Mouse (Mus musculus): ENCODE measurements around the gene Tfeb. TPM values are rescaled to one million over a fixed set of nuclear protein-coding genes. Genes with fewer than 3 reads are reported as not detected.
A peak's percentile ranks its signal among the peaks of the same experiment; 100 is the strongest.

Gene Tfeb
- polyA plus RNA-seq, 1 experiment, result 8.7 TPM

GRCm38 (mm10) chr17:47780470-47780869 lies 43.6 kb downstream of the Tfeb start:
- H3K27ac ChIP-seq (replicated peaks; ENCODE audit: low read depth, low read length), result no peak overlapping the region
- H3K4me3 ChIP-seq (ENCODE audit: insufficient read depth, low read depth, low read length), result no peak overlapping the region
- peaks cover 25% of the 10 kb centered on the region for H3K4me1 ChIP-seq (ENCODE audit: control insufficient read depth, insufficient read depth, insufficient read length, low read length)

GRCm38 (mm10) chr17:47782486-47782885 lies 45.7 kb downstream of the Tfeb start:
- Histone ChIP-seq H3K4me3 (ENCODE audit: insufficient read depth, low read depth, low read length) (no peak overlapping the region), H3K4me1 (ENCODE audit: control insufficient read depth, insufficient read depth, insufficient read length, low read length) (peaks cover 25% of the 10 kb centered on the region)

GRCm38 (mm10) chr17:47783445-47784223 lies 46.8 kb downstream of the Tfeb start:
- Histone ChIP-seq H3K4me1 (ENCODE audit: control insufficient read depth, insufficient read depth, insufficient read length, low read length) (peaks cover 25% of the 10 kb centered on the region), H3K27ac (replicated peaks; ENCODE audit: low read depth, low read length) (peak overlapping the region; percentile 0; the same call in 1 of the 2 replicates), H3K4me3 (ENCODE audit: insufficient read depth, low read depth, low read length) (no peak overlapping the region)

More at GRCm38 (mm10) chr17:47782486-47782885, 45.7 kb downstream of the Tfeb start:
- no peak overlapping the region for H3K27ac ChIP-seq (replicated peaks; ENCODE audit: low read depth, low read length)

- Histone ChIP-seq H3K27ac (replicated peaks; ENCODE audit: low read depth, low read length) (no peak overlapping the region), H3K4me3 (ENCODE audit: insufficient read depth, low read depth, low read length) (no peak overlapping the region), H3K4me1 (ENCODE audit: control insufficient read depth, insufficient read depth, insufficient read length, low read length) (peaks cover 25% of the 10 kb centered on the region)
Measured at GRCm38 (mm10) chr17:47784411-47784810, 47.6 kb downstream of the Tfeb start.

GRCm38 (mm10) chr17:47787632-47788031 lies 50.8 kb downstream of the Tfeb start:
- Histone ChIP-seq H3K4me1 (ENCODE audit: control insufficient read depth, insufficient read depth, insufficient read length, low read length) (peaks cover 14% of the 10 kb centered on the region), H3K4me3 (ENCODE audit: insufficient read depth, low read depth, low read length) (no peak overlapping the region), H3K27ac (replicated peaks; ENCODE audit: low read depth, low read length) (no peak overlapping the region)

GRCm38 (mm10) chr17:47788306-47788705 lies 51.5 kb downstream of the Tfeb start:
- no peak overlapping the region for H3K4me3 ChIP-seq (ENCODE audit: insufficient read depth, low read depth, low read length)
- H3K4me1 ChIP-seq (ENCODE audit: control insufficient read depth, insufficient read depth, insufficient read length, low read length), result peaks cover 11% of the 10 kb centered on the region; the same call in 1 of the 2 replicates
- H3K27ac ChIP-seq (replicated peaks; ENCODE audit: low read depth, low read length), result no peak overlapping the region

- Histone ChIP-seq H3K27ac (replicated peaks; ENCODE audit: low read depth, low read length) (no peak overlapping the region), H3K4me1 (ENCODE audit: control insufficient read depth, insufficient read depth, insufficient read length, low read length) (peaks cover 6% of the 10 kb centered on the region; the same call in 1 of the 2 replicates), H3K4me3 (ENCODE audit: insufficient read depth, low read depth, low read length) (no peak overlapping the region)
Measured at GRCm38 (mm10) chr17:47788996-47789395, 52.2 kb downstream of the Tfeb start.

- Histone ChIP-seq H3K4me3 (ENCODE audit: insufficient read depth, low read depth, low read length) (no peak overlapping the region), H3K27ac (replicated peaks; ENCODE audit: low read depth, low read length) (no peak overlapping the region), H3K4me1 (ENCODE audit: control insufficient read depth, insufficient read depth, insufficient read length, low read length) (0 out of 2 replicates have a peak, but pooled peaks cover 3% of the 10 kb centered on the region)
Measured at GRCm38 (mm10) chr17:47792098-47792863, 55.5 kb downstream of the Tfeb start.

GRCm38 (mm10) chr17:47793377-47793776 lies 56.5 kb downstream of the Tfeb start:
- Histone ChIP-seq H3K4me3 (ENCODE audit: insufficient read depth, low read depth, low read length) (no peak overlapping the region), H3K4me1 (ENCODE audit: control insufficient read depth, insufficient read depth, insufficient read length, low read length) (0 out of 2 replicates have a peak, but pooled peaks cover 3% of the 10 kb centered on the region), H3K27ac (replicated peaks; ENCODE audit: low read depth, low read length) (peak overlapping the region; percentile 51)

GRCm38 (mm10) chr17:47795446-47795845 lies 58.6 kb downstream of the Tfeb start:
- Histone ChIP-seq H3K4me3 (ENCODE audit: insufficient read depth, low read depth, low read length) (no peak overlapping the region), H3K27ac (replicated peaks; ENCODE audit: low read depth, low read length) (no peak overlapping the region), H3K4me1 (ENCODE audit: control insufficient read depth, insufficient read depth, insufficient read length, low read length) (0 out of 2 replicates have a peak, but pooled peaks cover 3% of the 10 kb centered on the region)

GRCm38 (mm10) chr17:47796156-47796816 lies 59.5 kb downstream of the Tfeb start:
- Histone ChIP-seq H3K4me3 (ENCODE audit: insufficient read depth, low read depth, low read length) (no peak overlapping the region), H3K4me1 (ENCODE audit: control insufficient read depth, insufficient read depth, insufficient read length, low read length) (0 out of 2 replicates have a peak, but pooled peaks cover 3% of the 10 kb centered on the region), H3K27ac (replicated peaks; ENCODE audit: low read depth, low read length) (no peak overlapping the region)

- H3K27ac ChIP-seq (replicated peaks; ENCODE audit: low read depth, low read length), result no peak overlapping the region
- 0 out of 2 replicates have a peak, but pooled peaks cover 3% of the 10 kb centered on the region for H3K4me1 ChIP-seq (ENCODE audit: control insufficient read depth, insufficient read depth, insufficient read length, low read length)
- H3K4me3 ChIP-seq (ENCODE audit: insufficient read depth, low read depth, low read length), result no peak overlapping the region
Measured at GRCm38 (mm10) chr17:47796968-47797367, 60.1 kb downstream of the Tfeb start.

- Histone ChIP-seq H3K4me1 (ENCODE audit: control insufficient read depth, insufficient read depth, insufficient read length, low read length) (0 out of 2 replicates have a peak, but pooled peaks cover 3% of the 10 kb centered on the region), H3K4me3 (ENCODE audit: insufficient read depth, low read depth, low read length) (no peak overlapping the region), H3K27ac (replicated peaks; ENCODE audit: low read depth, low read length) (no peak overlapping the region)
Measured at GRCm38 (mm10) chr17:47797383-47797782, 60.6 kb downstream of the Tfeb start.

- no peaks in the 10 kb centered on the region for H3K4me1 ChIP-seq (ENCODE audit: control insufficient read depth, insufficient read depth, insufficient read length, low read length)
- H3K4me3 ChIP-seq (ENCODE audit: insufficient read depth, low read depth, low read length), result no peak overlapping the region
- H3K27ac ChIP-seq (replicated peaks; ENCODE audit: low read depth, low read length), result no peak overlapping the region
Measured at GRCm38 (mm10) chr17:47802806-47803205, 66.0 kb downstream of the Tfeb start.

- H3K4me3 ChIP-seq (ENCODE audit: insufficient read depth, low read depth, low read length), result no peak overlapping the region
- H3K4me1 ChIP-seq (ENCODE audit: control insufficient read depth, insufficient read depth, insufficient read length, low read length), result no peaks in the 10 kb centered on the region
- no peak overlapping the region for H3K27ac ChIP-seq (replicated peaks; ENCODE audit: low read depth, low read length)
Measured at GRCm38 (mm10) chr17:47803662-47804061, 66.8 kb downstream of the Tfeb start.
